Mouse (Mus musculus) MEL (cell line): ENCODE results near the gene Slc5a6. TPM values are rescaled to one million over a fixed set of nuclear protein-coding genes. Genes with fewer than 3 reads are reported as not detected.

Experiments
- DNase-seq: peaks from one replicate; pipeline ENCODE4 v3.0.0; 2011; ENCODE audit warnings: low read depth, low spot score
- H3K27ac ChIP-seq: 2 replicates; pipeline ENCODE4 v1.5.1; 2012; ENCODE audit warnings: low read depth, mild to moderate bottlenecking, control low read depth, low read length, moderate library complexity; ENCODE audit not compliant: control insufficient read depth
- H3K27me3 ChIP-seq, 2 experiments: fragments of 150-350 bp in 1 of 2; sonication (generic) in 1 of 2; 2 replicates each; pipeline ENCODE4 v1.6.1; 2012; ENCODE audit warnings: low read length in 2 of 2, mild to moderate bottlenecking in 2 of 2, improper control_type of control experiment in 1 of 2, moderate library complexity in 1 of 2; ENCODE audit not compliant: insufficient read depth in 2 of 2, control insufficient read depth in 1 of 2
- H3K36me3 ChIP-seq, 2 experiments: 2 replicates each; pipeline ENCODE4 v1.6.1; 2012 to 2014; ENCODE audit warnings: low read length in 2 of 2, improper control_type of control experiment in 1 of 2, inconsistent platforms in 1 of 2, mild to moderate bottlenecking in 1 of 2; ENCODE audit not compliant: insufficient read depth in 2 of 2, control insufficient read depth in 1 of 2
- H3K4me1 ChIP-seq, 2 experiments: fragments of 150-350 bp in 1 of 2; sonication (generic) in 1 of 2; 2 replicates each; pipeline ENCODE4 v1.6.1; 2012; ENCODE audit warnings: low read length in 2 of 2, improper control_type of control experiment in 1 of 2, mild to moderate bottlenecking in 1 of 2; ENCODE audit not compliant: insufficient read depth in 2 of 2, control insufficient read depth in 1 of 2
- H3K4me3 ChIP-seq, 2 experiments: fragments of 150-350 bp in 1 of 2; sonication (generic) in 1 of 2; 2 replicates each; pipeline ENCODE4 v1.5.1; 2012; ENCODE audit warnings: low read depth in 2 of 2, low read length in 2 of 2, mild to moderate bottlenecking in 2 of 2, moderate library complexity in 2 of 2, control low read depth in 1 of 2, improper control_type of control experiment in 1 of 2; ENCODE audit not compliant: control insufficient read depth in 1 of 2, insufficient read depth in 1 of 2
- H3K79me2 ChIP-seq: 2 replicates; pipeline ENCODE4 v1.6.1; 2012; ENCODE audit warnings: mild to moderate bottlenecking, low read length, moderate library complexity; ENCODE audit not compliant: control insufficient read depth, poor library complexity, insufficient read depth
- H3K9ac ChIP-seq: 2 replicates; pipeline ENCODE4 v1.6.1; 2012; ENCODE audit warnings: low read depth, mild to moderate bottlenecking, control low read depth, low read length, moderate library complexity; ENCODE audit not compliant: control insufficient read depth, poor library complexity, severe bottlenecking
- H3K9me3 ChIP-seq: fragments of 150-350 bp; sonication (generic); replicated peaks from 2 replicates; pipeline ENCODE4 v1.6.1; 2012; ENCODE audit warnings: mild to moderate bottlenecking, low read length, improper control_type of control experiment, moderate library complexity; ENCODE audit not compliant: insufficient read depth
- BHLHE40 ChIP-seq: IDR thresholded peaks from 2 replicates; pipeline ENCODE4 v1.6.1; 2012; ENCODE audit warnings: low read depth, mild to moderate bottlenecking, inconsistent platforms, low read length, improper control_type of control experiment, borderline replicate concordance
- CHD1 ChIP-seq: IDR thresholded peaks from 2 replicates; pipeline ENCODE4 v1.6.1; 2012; ENCODE audit warnings: low read depth, mild to moderate bottlenecking, inconsistent platforms, low read length, improper control_type of control experiment
- CHD2 ChIP-seq: IDR thresholded peaks from 2 replicates; pipeline ENCODE4 v1.6.1; 2011; ENCODE audit warnings: low read length, improper control_type of control experiment
- CTCF ChIP-seq, 3 experiments: IDR thresholded peaks in 2 of 3; conservative IDR thresholded peaks in 1 of 3; 2 replicates each; pipeline ENCODE4 v1.5.1; 2011 to 2012; ENCODE audit warnings: low read length in 3 of 3, low read depth in 2 of 3, mild to moderate bottlenecking in 2 of 3, improper control_type of control experiment in 1 of 3, inconsistent platforms in 1 of 3, mixed read lengths in 1 of 3, moderate library complexity in 1 of 3; ENCODE audit not compliant: control insufficient read depth in 1 of 3, insufficient read depth in 1 of 3, poor library complexity in 1 of 3, severe bottlenecking in 1 of 3
- E2F4 ChIP-seq: IDR thresholded peaks from 2 replicates; pipeline ENCODE4 v1.6.1; 2011; ENCODE audit warnings: low read depth, low read length, improper control_type of control experiment, borderline replicate concordance
- ELF1 ChIP-seq: IDR thresholded peaks from 2 replicates; pipeline ENCODE4 v1.6.1; 2014; ENCODE audit warnings: low read depth, mild to moderate bottlenecking, inconsistent platforms, low read length, improper control_type of control experiment, moderate library complexity
- ETS1 ChIP-seq: IDR thresholded peaks from 2 replicates; pipeline ENCODE4 v1.6.1; 2012; ENCODE audit warnings: low read depth, mild to moderate bottlenecking, inconsistent platforms, low read length, improper control_type of control experiment, moderate library complexity
- GABPA ChIP-seq: IDR thresholded peaks from 2 replicates; pipeline ENCODE4 v1.6.1; 2012; ENCODE audit warnings: low read depth, mild to moderate bottlenecking, inconsistent platforms, low read length, improper control_type of control experiment, moderate library complexity
- GATA1 ChIP-seq: IDR thresholded peaks from 2 replicates; pipeline ENCODE4 v1.6.1; 2011; ENCODE audit warnings: low read depth, low read length, improper control_type of control experiment
- HCFC1 ChIP-seq: IDR thresholded peaks from 2 replicates; pipeline ENCODE4 v1.6.1; 2012; ENCODE audit warnings: low read depth, mild to moderate bottlenecking, inconsistent platforms, low read length, improper control_type of control experiment, moderate library complexity
- JUND ChIP-seq: IDR thresholded peaks from 2 replicates; pipeline ENCODE4 v1.6.1; 2011; ENCODE audit warnings: low read depth, mild to moderate bottlenecking, improper control_type of control experiment, low read length
- KAT2A ChIP-seq: conservative IDR thresholded peaks from 2 replicates; pipeline ENCODE4 v1.6.1; 2012; ENCODE audit warnings: low read depth, low read length, improper control_type of control experiment, inconsistent platforms
- MAFK ChIP-seq: IDR thresholded peaks from 2 replicates; pipeline ENCODE4 v1.6.1; 2011; ENCODE audit warnings: low read depth, mild to moderate bottlenecking, low read length, improper control_type of control experiment, borderline replicate concordance
- MAX ChIP-seq: IDR thresholded peaks from 2 replicates; pipeline ENCODE4 v1.6.1; 2011; ENCODE audit warnings: low read length, improper control_type of control experiment
- MAZ ChIP-seq: IDR thresholded peaks from 2 replicates; pipeline ENCODE4 v1.6.1; 2012; ENCODE audit warnings: low read depth, mild to moderate bottlenecking, inconsistent platforms, low read length, improper control_type of control experiment
- MEF2A ChIP-seq: IDR thresholded peaks from 2 replicates; pipeline ENCODE4 v1.6.1; 2014; ENCODE audit warnings: low read depth, mild to moderate bottlenecking, inconsistent platforms, low read length, improper control_type of control experiment; ENCODE audit not compliant: poor library complexity, insufficient replicate concordance, severe bottlenecking; ENCODE audit errors: extremely low read depth
- MXI1 ChIP-seq: IDR thresholded peaks from 2 replicates; pipeline ENCODE4 v1.6.1; 2011; ENCODE audit warnings: mild to moderate bottlenecking, low read depth, low read length, improper control_type of control experiment
- MYB ChIP-seq: IDR thresholded peaks from 2 replicates; pipeline ENCODE4 v1.6.1; 2011; ENCODE audit warnings: mild to moderate bottlenecking, low read depth, low read length, improper control_type of control experiment
- MYC ChIP-seq: IDR thresholded peaks from 2 replicates; pipeline ENCODE4 v1.6.1; 2011; ENCODE audit warnings: low read depth, mild to moderate bottlenecking, low read length, improper control_type of control experiment, moderate library complexity
- NRF1 ChIP-seq: IDR thresholded peaks from 2 replicates; pipeline ENCODE4 v1.6.1; 2014; ENCODE audit warnings: low read depth, mild to moderate bottlenecking, inconsistent platforms, low read length, improper control_type of control experiment, moderate library complexity; ENCODE audit not compliant: poor library complexity, insufficient read depth, severe bottlenecking
- POLR2A ChIP-seq, 2 experiments: IDR thresholded peaks; 2 replicates each; pipeline ENCODE4 v1.6.1; 2011 to 2012; ENCODE audit warnings: low read length in 2 of 2, mild to moderate bottlenecking in 2 of 2, control low read depth in 1 of 2, improper control_type of control experiment in 1 of 2, low read depth in 1 of 2, moderate library complexity in 1 of 2; ENCODE audit not compliant: control insufficient read depth in 1 of 2, insufficient read depth in 1 of 2, poor library complexity in 1 of 2
- POLR2AphosphoS2 ChIP-seq: IDR thresholded peaks from 2 replicates; pipeline ENCODE4 v1.6.1; 2011; ENCODE audit warnings: low read length, improper control_type of control experiment
- RAD21 ChIP-seq: IDR thresholded peaks from 2 replicates; pipeline ENCODE4 v1.6.1; 2011; ENCODE audit warnings: mild to moderate bottlenecking, low read depth, low read length, improper control_type of control experiment
- SMC3 ChIP-seq: IDR thresholded peaks from 2 replicates; pipeline ENCODE4 v1.6.1; 2011; ENCODE audit warnings: low read depth, low read length, improper control_type of control experiment
- TAL1 ChIP-seq: IDR thresholded peaks from 2 replicates; pipeline ENCODE4 v1.6.1; 2012; ENCODE audit warnings: mild to moderate bottlenecking, inconsistent platforms, low read length, moderate library complexity, mixed read lengths
- TCF12 ChIP-seq: IDR thresholded peaks from 2 replicates; pipeline ENCODE4 v1.6.1; 2014; ENCODE audit warnings: low read depth, mild to moderate bottlenecking, inconsistent platforms, low read length, improper control_type of control experiment, moderate library complexity
- UBTF ChIP-seq: IDR thresholded peaks from 2 replicates; pipeline ENCODE4 v1.6.1; 2012; ENCODE audit warnings: low read depth, mild to moderate bottlenecking, inconsistent platforms, low read length, improper control_type of control experiment, moderate library complexity, borderline replicate concordance; ENCODE audit not compliant: insufficient read depth
- USF1 ChIP-seq: IDR thresholded peaks from 2 replicates; pipeline ENCODE4 v1.6.1; 2014; ENCODE audit warnings: low read depth, mild to moderate bottlenecking, inconsistent platforms, low read length, improper control_type of control experiment, moderate library complexity
- ZC3H11A ChIP-seq: IDR thresholded peaks from 2 replicates; pipeline ENCODE4 v1.6.1; 2012; ENCODE audit warnings: low read depth, mild to moderate bottlenecking, inconsistent platforms, low read length, improper control_type of control experiment
- ZKSCAN1 ChIP-seq: IDR thresholded peaks from 2 replicates; pipeline ENCODE4 v1.6.1; 2012; ENCODE audit warnings: low read depth, mild to moderate bottlenecking, inconsistent platforms, low read length, improper control_type of control experiment, moderate library complexity
- ZMIZ1 ChIP-seq: IDR thresholded peaks from 2 replicates; pipeline ENCODE4 v1.6.1; 2012; ENCODE audit warnings: low read depth, mild to moderate bottlenecking, inconsistent platforms, low read length, improper control_type of control experiment, moderate library complexity
- ZNF384 ChIP-seq: IDR thresholded peaks from 2 replicates; pipeline ENCODE4 v1.6.1; 2012; ENCODE audit warnings: low read depth, mild to moderate bottlenecking, inconsistent platforms, low read length, improper control_type of control experiment
- polyA plus RNA-seq, 2 experiments: library from polyadenylated mRNA; stranded (reverse) in 1 of 2; unstranded in 1 of 2; fragments of >175 nt in 1 of 2; fragments of >200 nt in 1 of 2; gene quantifications; 2 replicates each; pipeline versions ENCODE4 v1.2.1 to v1.2.4; 2012; ENCODE audit warnings: low replicate concordance in 2 of 2, low read depth in 1 of 2; ENCODE audit not compliant: insufficient read length in 2 of 2, insufficient read depth in 1 of 2, missing spikeins in 1 of 2
- total RNA-seq: library from RNA; depleted of rRNA; stranded (reverse); fragments of 300-350 nt; gene quantifications from 2 replicates; pipeline ENCODE4 v1.2.3, GENCODE M21; 2012

The Slc5a6 gene
- total and polyA plus RNA-seq, 3 experiments, result 34.5 to 41.7 TPM; not detected in 1

DNA sequence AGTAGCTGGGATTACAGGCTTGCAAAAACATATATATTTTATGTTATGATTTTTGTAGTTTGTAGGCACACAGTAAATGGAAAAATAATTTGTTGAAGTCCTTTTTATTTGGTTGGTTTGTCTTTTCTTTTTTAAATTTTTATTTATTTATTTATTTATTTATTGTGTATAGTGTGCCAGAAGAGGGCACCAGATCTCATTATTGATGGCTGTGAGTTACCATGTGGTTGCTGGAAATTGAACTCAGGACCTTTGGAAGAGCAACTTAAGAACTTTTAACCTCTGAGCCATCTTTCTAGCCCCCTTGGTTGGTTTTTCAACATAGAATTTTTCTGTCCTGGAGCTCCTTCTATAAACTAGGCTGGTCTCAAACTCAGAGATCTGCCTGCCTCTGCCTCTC is 1.7 kb upstream of the Slc5a6 start (continued):
- TF ChIP-seq MYB (no peak), ZNF384 (no peak), RAD21 (peak; percentile 23), CHD2 (no peak)

DNA sequence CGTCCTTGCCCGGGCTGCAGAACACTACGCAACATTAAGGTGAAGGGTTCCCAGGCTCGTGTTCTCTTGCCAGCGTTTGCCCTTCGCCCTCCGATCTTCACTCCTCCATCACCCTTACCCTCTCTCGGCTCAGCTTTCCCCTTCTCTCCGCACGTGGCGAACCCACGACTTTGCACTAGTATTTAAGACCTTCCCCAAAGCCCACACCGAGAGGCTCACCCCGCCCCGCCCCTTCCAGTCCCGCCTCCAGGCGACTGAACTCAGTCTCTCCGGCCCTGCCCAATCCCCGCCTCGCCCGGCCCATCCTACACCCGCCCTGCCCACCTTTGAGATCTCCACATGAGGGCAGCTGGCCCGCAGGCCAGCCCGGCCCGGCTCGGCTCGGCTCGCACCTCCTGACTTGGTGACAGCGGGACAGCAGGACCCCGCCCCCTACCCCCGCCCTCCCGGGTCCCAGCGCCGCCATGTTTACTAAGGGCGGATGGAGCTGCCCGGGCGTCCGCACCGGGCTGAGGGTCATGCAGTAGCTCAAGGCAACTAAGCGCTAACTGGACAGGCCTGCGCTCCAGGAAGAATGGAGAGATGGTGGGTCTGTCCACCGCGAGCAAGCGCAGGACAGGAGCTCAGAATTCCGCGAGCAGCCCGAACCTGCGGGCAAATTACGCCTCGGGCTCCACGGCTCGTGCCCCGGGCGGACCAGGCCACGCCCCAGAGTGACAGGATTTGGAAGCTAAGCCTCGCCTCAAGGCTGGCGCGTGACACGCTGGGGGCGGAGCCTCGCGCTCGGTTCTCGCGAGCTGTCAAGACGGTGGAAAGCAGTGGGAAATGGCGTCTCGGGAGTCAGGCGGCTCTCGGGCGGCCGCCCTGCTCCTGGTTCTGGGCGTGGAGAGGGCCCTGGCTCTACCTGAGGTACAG is 619 bp downstream of the Slc5a6 start, which contains the start of gene Atraid:
Gene Atraid (plus strand): TSS at position 465 of the 915 bp plus-strand sequence.
- Histone ChIP-seq H3K9ac (peak within 1 kb of the TSS; percentile 96), H3K9me3 (no peaks in the 10 kb centered on the region), H3K4me3 (peak within 1 kb of the TSS; percentile 74 to 95), H3K79me2 (peaks cover 6% of the 10 kb centered on the region), H3K27me3 (no peaks in the 10 kb centered on the region), H3K4me1 (peaks cover 5 to 14% of the 10 kb centered on the region in 2 experiments), H3K36me3 (peaks cover 0 to 16% of the 10 kb centered on the region in 2 experiments; a peak in 3 of 4 replicates), H3K27ac (peak within 1 kb of the TSS; percentile 90)
- peak; percentile 100 for DNase-seq
- peak; percentile 92 for TF ChIP-seq USF1
- TF ChIP-seq TCF12, result peak; percentile 69
- TF ChIP-seq JUND, result no peak
- TF ChIP-seq MYC, result peak; percentile 87
- peak; percentile 86 for TF ChIP-seq POLR2AphosphoS2
- TF ChIP-seq GABPA, result no peak
- TF ChIP-seq ETS1, result no peak; the same call in 1 of the 2 replicates
- peak; percentile 92 for TF ChIP-seq HCFC1
- no peak for TF ChIP-seq NRF1
- no peak for TF ChIP-seq ZC3H11A
- TF ChIP-seq POLR2A (IDR thresholded peaks at IDR 0.05; ENCODE audit: control insufficient read depth in 1 of 2, insufficient read depth in 1 of 2, low read depth in 1 of 2, low read length in 2 of 2, poor library complexity in 1 of 2), result peak; percentile 92 to 96
- no peak; the same call in 1 of the 2 replicates for TF ChIP-seq MEF2A
- peak; percentile 89 for TF ChIP-seq ELF1
- no peak; the same call in 1 of the 2 replicates for TF ChIP-seq E2F4
- peak; percentile 92 for TF ChIP-seq MAX
- 0 out of 2 replicates have a peak, but pooled peaks have one; percentile 2 for TF ChIP-seq CHD1
- no peak for TF ChIP-seq ZNF384
- TF ChIP-seq ZKSCAN1, result no peak
- no peak for TF ChIP-seq MAFK
- TF ChIP-seq CTCF (IDR thresholded peaks at IDR 0.05 in 2 of 3, conservative IDR thresholded peaks at IDR 0.05 in 1 of 3; ENCODE audit: control insufficient read depth in 1 of 3, insufficient read depth in 1 of 3, low read depth in 2 of 3, low read length in 3 of 3, poor library complexity in 1 of 3, severe bottlenecking in 1 of 3), result no peak
- TF ChIP-seq TAL1, result no peak
- peak; percentile 96 for TF ChIP-seq MAZ
- TF ChIP-seq SMC3, result no peak
- TF ChIP-seq MYB, result no peak
- peak; percentile 96 for TF ChIP-seq CHD2
- no peak for TF ChIP-seq GATA1
- TF ChIP-seq RAD21, result no peak
- no peak; the same call in 1 of the 2 replicates for TF ChIP-seq KAT2A
- peak; percentile 97 for TF ChIP-seq MXI1
- TF ChIP-seq UBTF, result peak; percentile 49; the same call in 1 of the 2 replicates
- peak; percentile 92 for TF ChIP-seq ZMIZ1
- TF ChIP-seq BHLHE40, result peak; percentile 73; the same call in 1 of the 2 replicates
